Mouse (Mus musculus) midbrain, embryonic 11.5 days (tissue): ENCODE measurements around the gene Sgsm2. TPM values are rescaled to one million over a fixed set of nuclear protein-coding genes. Genes with fewer than 3 reads are reported as not detected.

ENCODE experiments used
- ATAC-seq: fragments of 200-750 bp; cut with Nextera tagmentation; 2 replicates; pipeline ENCODE4 v1.8.0; 2017; ENCODE audit warnings: moderate TSS enrichment, moderate library complexity; ENCODE audit not compliant: low FRiP score
- DNase-seq: peaks from one replicate; pipeline ENCODE4 v3.0.0; 2015; ENCODE audit warnings: low spot score; ENCODE audit errors: missing footprints
- H3K27ac ChIP-seq: fragments of 300-500 bp; sonication (generic); 2 replicates; pipeline ENCODE4 v1.5.1; 2014; ENCODE audit warnings: low read depth, low read length
- H3K27me3 ChIP-seq: fragments of 300-500 bp; sonication (generic); 2 replicates; pipeline ENCODE4 v1.6.1; 2014; ENCODE audit warnings: mild to moderate bottlenecking, low read length, moderate library complexity, mixed read lengths; ENCODE audit not compliant: control insufficient read depth, insufficient read depth
- H3K36me3 ChIP-seq: fragments of 300-500 bp; sonication (generic); 2 replicates; pipeline ENCODE4 v1.6.1; 2014; ENCODE audit warnings: mild to moderate bottlenecking, low read length, moderate library complexity, mixed read lengths; ENCODE audit not compliant: control insufficient read depth, insufficient read depth
- H3K4me1 ChIP-seq: fragments of 300-500 bp; sonication (generic); 2 replicates; pipeline ENCODE4 v1.6.1; 2014; ENCODE audit warnings: low read length; ENCODE audit not compliant: control insufficient read depth, insufficient read depth
- H3K4me2 ChIP-seq: fragments of 300-500 bp; sonication (generic); 2 replicates; pipeline ENCODE4 v1.6.1; 2014; ENCODE audit warnings: mild to moderate bottlenecking, moderate library complexity
- H3K4me3 ChIP-seq: fragments of 300-500 bp; sonication (generic); 2 replicates; pipeline ENCODE4 v1.5.1; 2014; ENCODE audit warnings: low read depth, low read length
- H3K9ac ChIP-seq: fragments of 300-500 bp; sonication (generic); 2 replicates; pipeline ENCODE4 v1.6.1; 2014; ENCODE audit warnings: low read length
- H3K9me3 ChIP-seq: fragments of 300-500 bp; sonication (generic); 2 replicates; pipeline ENCODE4 v1.6.1; 2016; ENCODE audit warnings: low read length; ENCODE audit not compliant: control insufficient read depth
- WGBS: fragments of 180-500 bp; shearing (Covaris S2); extraction: QIAGEN DNeasy Blood & Tissue Kit; methylation state at CpG from one replicate; pipeline ENCODE4 v1.1.7; 2014; 5-methylcytosine and 5-hydroxymethylcytosine counted together
- polyA plus RNA-seq: library from polyadenylated mRNA; unstranded; fragments of >200 nt; fragmentation: Nextera tagmentation; extraction: Ambion mirVana; gene quantifications from 2 replicates; pipeline ENCODE4 v1.2.1, GENCODE M21; 2014

Sgsm2 gene
- polyA plus RNA-seq, 1 experiment from 2014 or later: 6.8 TPM

DNA sequence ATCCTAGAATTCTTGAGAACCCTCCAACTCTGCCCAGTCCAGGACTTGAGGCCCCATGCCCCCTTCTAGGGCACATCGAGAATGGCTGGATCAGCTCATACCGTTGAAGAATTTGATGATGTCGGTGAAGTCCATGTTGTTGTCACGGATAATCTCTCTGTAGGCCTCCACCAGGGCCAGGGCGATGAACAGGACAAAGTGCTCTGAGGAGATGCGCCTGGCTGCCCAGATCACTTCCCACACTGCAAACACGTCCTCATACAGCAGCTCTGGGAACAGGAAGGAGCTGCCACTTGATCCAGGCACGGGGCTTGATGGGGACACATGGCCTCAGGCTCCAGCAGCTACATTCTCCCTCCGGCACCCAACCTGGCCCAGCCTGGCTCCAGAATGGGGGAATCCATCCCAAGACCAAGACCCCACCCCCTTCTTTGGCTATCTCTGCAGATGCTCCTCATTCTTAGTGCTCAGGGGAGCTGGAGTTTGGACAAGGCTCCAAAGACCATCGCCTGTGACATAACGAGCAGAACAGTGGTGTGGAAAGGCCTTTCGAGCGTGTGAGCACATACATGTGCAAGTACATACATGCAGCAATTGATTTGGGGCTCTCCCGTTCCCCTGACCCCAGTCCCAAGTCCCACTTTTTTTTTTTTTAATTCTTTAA is 45.7 kb downstream of the Sgsm2 start:
- Histone ChIP-seq H3K4me1 (no peaks in the 10 kb centered on the region), H3K36me3 (no peaks in the 10 kb centered on the region), H3K4me2 (no peak overlapping the region), H3K4me3 (no peak overlapping the region), H3K9ac (no peak overlapping the region), H3K27ac (no peak overlapping the region), H3K27me3 (no peaks in the 10 kb centered on the region), H3K9me3 (no peaks in the 10 kb centered on the region)
- ATAC-seq (no peak), DNase-seq (no peak)
- 85% methylated on average over 14 of the region's 14 CpGs for WGBS

DNA sequence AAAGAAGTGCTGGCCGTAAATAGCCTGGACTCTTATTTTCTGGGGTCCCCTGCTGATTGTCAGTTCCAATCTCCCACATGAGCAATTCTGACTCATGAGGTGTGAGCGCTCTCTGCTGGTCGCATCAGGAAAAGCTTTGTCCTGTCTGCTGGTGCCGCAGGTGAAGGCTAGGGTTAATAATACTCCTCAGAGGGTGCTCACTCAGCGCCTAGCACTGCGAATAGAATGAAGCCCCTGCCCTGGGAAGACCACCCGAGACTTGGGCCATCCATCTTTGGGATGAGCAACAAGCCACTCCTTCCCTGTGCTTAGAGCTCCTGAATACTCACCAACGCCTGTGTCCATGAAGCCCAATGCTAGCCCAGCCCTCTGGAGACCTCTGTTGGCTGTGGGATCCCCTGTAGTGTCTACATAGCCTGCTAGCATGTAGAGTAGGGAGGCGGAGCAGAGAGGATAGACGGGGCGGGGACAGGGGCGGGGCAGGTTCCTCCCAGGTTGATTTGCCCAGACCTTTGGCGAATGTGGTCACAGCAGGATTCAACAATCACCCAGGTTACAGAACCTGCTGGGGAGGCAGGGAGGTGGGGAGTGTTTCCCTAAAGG is 48.8 kb downstream of the Sgsm2 start:
- Histone ChIP-seq H3K4me1 (no peaks in the 10 kb centered on the region), H3K4me2 (no peak overlapping the region), H3K27ac (no peak overlapping the region), H3K9me3 (peaks cover 3% of the 10 kb centered on the region; the same call in 1 of the 2 replicates), H3K27me3 (no peaks in the 10 kb centered on the region), H3K4me3 (no peak overlapping the region), H3K36me3 (peaks cover 2% of the 10 kb centered on the region; the same call in 1 of the 2 replicates), H3K9ac (no peak overlapping the region)
- 4% methylated on average over 13 of the region's 13 CpGs for WGBS
- ATAC-seq: peak; percentile 54
- DNase-seq: peak; percentile 95

GRCm38 (mm10) chr11:74845784-74846183 is 51.1 kb downstream of the Sgsm2 start:
- H3K9me3 ChIP-seq: peaks cover 3% of the 10 kb centered on the region; the same call in 1 of the 2 replicates
- H3K4me1 ChIP-seq: no peaks in the 10 kb centered on the region
- H3K27me3 ChIP-seq: no peaks in the 10 kb centered on the region
- 70% methylated on average over 3 of the region's 3 CpGs for WGBS
- no peak overlapping the region for H3K4me2 ChIP-seq
- H3K9ac ChIP-seq: no peak overlapping the region
- no peak for DNase-seq
- peaks cover 6% of the 10 kb centered on the region; the same call in 1 of the 2 replicates for H3K36me3 ChIP-seq
- ATAC-seq: no peak
- H3K4me3 ChIP-seq: no peak overlapping the region
- H3K27ac ChIP-seq: no peak overlapping the region

- peaks cover 6% of the 10 kb centered on the region; the same call in 1 of the 2 replicates for H3K36me3 ChIP-seq
- 71% methylated on average over 5 of the region's 5 CpGs for WGBS
- H3K4me3 ChIP-seq: no peak overlapping the region
- ATAC-seq (no peak), DNase-seq (no peak)
- H3K9ac ChIP-seq: no peak overlapping the region
- no peak overlapping the region for H3K4me2 ChIP-seq
- H3K27ac ChIP-seq: no peak overlapping the region
- peaks cover 2% of the 10 kb centered on the region; the same call in 1 of the 2 replicates for H3K4me1 ChIP-seq
- no peaks in the 10 kb centered on the region for H3K27me3 ChIP-seq
- H3K9me3 ChIP-seq: peaks cover 3% of the 10 kb centered on the region; the same call in 1 of the 2 replicates
Measured at GRCm38 (mm10) chr11:74843761-74844160, 53.1 kb downstream of the Sgsm2 start.

DNA sequence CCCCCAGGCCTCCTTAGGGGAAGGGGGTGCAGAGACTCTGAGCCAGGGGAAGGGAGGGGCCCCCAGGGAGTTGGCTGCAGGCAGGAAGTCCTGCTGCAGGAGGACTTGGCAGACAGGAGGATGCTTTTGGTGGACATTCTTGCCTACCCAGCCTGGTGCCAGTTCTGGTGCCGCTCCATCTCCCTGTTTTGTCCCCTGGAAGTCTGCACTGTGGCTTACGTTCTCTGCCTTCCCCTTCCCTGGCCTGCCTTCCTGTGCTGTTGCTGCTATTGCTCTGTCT is 53.5 kb downstream of the Sgsm2 start:
- no peak overlapping the region for H3K4me2 ChIP-seq
- H3K4me3 ChIP-seq: no peak overlapping the region
- WGBS: 94% methylated on average over 2 of the region's 2 CpGs
- H3K36me3 ChIP-seq: peaks cover 6% of the 10 kb centered on the region; the same call in 1 of the 2 replicates
- H3K27ac ChIP-seq: no peak overlapping the region
- no peak overlapping the region for H3K9ac ChIP-seq
- H3K27me3 ChIP-seq: no peaks in the 10 kb centered on the region
- H3K4me1 ChIP-seq: peaks cover 3% of the 10 kb centered on the region; the same call in 1 of the 2 replicates
- no peak for DNase-seq
- ATAC-seq: no peak
- H3K9me3 ChIP-seq: peaks cover 3% of the 10 kb centered on the region; the same call in 1 of the 2 replicates

- peaks cover 3% of the 10 kb centered on the region; the same call in 1 of the 2 replicates for H3K9me3 ChIP-seq
- ATAC-seq (no peak), DNase-seq (no peak)
- no peak overlapping the region for H3K9ac ChIP-seq
- H3K36me3 ChIP-seq: peaks cover 6% of the 10 kb centered on the region; the same call in 1 of the 2 replicates
- H3K4me2 ChIP-seq: no peak overlapping the region
- no peak overlapping the region for H3K27ac ChIP-seq
- no peak overlapping the region for H3K4me3 ChIP-seq
- no peaks in the 10 kb centered on the region for H3K27me3 ChIP-seq
- 91% methylated on average over 21 of the region's 22 CpGs for WGBS
- H3K4me1 ChIP-seq: peaks cover 4% of the 10 kb centered on the region; the same call in 1 of the 2 replicates
Measured at GRCm38 (mm10) chr11:74842656-74843434, 54.0 kb downstream of the Sgsm2 start.

DNA sequence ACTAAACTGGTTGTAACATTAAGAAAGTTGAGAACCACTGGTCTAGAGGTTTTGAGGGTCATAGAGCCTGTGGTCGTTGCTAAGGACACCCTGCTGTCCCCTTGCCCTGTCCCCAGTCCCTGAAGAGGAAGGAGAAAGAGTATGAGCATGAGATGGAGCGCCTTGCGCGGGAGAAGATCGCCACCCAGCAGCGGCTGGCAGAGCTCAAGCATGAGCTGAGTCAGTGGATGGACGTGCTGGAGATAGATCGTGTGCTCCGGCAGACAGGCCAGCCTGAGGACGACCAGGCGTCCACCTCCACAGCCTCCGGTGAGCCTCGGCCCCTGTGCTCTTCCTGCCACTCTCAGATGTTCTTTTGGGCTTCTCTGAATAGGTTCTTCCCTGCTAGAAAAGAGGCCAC is 54.8 kb downstream of the Sgsm2 start:
- H3K27ac ChIP-seq: no peak overlapping the region
- H3K4me3 ChIP-seq: no peak overlapping the region
- peaks cover 6% of the 10 kb centered on the region; the same call in 1 of the 2 replicates for H3K36me3 ChIP-seq
- ATAC-seq (no peak), DNase-seq (no peak)
- no peak overlapping the region; the same call in 1 of the 2 replicates for H3K9ac ChIP-seq
- peaks cover 12% of the 10 kb centered on the region for H3K4me1 ChIP-seq
- WGBS: 85% methylated on average over 13 of the region's 13 CpGs
- H3K27me3 ChIP-seq: no peaks in the 10 kb centered on the region
- no peak overlapping the region for H3K4me2 ChIP-seq
- H3K9me3 ChIP-seq: peaks cover 3% of the 10 kb centered on the region; the same call in 1 of the 2 replicates

DNA sequence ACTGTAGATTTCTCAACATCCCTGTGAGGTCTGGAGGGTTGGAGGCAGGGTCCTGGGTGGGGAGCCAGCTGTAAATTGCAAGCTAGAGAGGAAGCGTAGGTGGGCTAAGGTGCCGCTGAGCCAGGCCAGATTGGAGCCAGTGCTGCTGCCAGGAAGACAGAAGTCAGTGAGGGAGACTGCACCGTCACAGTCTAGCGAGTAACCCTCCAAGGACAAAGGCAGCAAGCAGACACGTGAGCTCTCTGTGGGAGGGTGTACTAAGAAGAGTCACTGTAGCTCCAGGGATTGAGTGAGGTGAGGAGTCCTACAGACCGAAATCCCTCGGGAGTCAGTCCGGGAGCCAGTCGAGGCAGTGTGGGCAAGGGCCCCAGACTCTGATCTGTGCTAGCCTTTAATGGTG is 55.5 kb downstream of the Sgsm2 start:
- H3K27ac ChIP-seq: no peak overlapping the region
- peaks cover 13% of the 10 kb centered on the region for H3K4me1 ChIP-seq
- peak overlapping the region; percentile 2; the same call in 1 of the 2 replicates for H3K9ac ChIP-seq
- H3K27me3 ChIP-seq: no peaks in the 10 kb centered on the region
- ATAC-seq: no peak
- H3K9me3 ChIP-seq: peaks cover 3% of the 10 kb centered on the region; the same call in 1 of the 2 replicates
- no peak for DNase-seq
- H3K4me3 ChIP-seq: no peak overlapping the region
- WGBS: 65% methylated on average over 9 of the region's 9 CpGs
- no peak overlapping the region for H3K4me2 ChIP-seq
- peaks cover 6% of the 10 kb centered on the region; the same call in 1 of the 2 replicates for H3K36me3 ChIP-seq
